Mouse (Mus musculus): ENCODE results near the gene Pik3c2b.

- TF ChIP-seq TAL1 (IDR thresholded peaks at IDR 0.05; ENCODE audit: low read length), result no peak
- TF ChIP-seq GATA1 (IDR thresholded peaks at IDR 0.05; ENCODE audit: low read length), result no peak
Measured at GRCm38 (mm10) chr1:133070157-133070556, 24.7 kb downstream of the Pik3c2b start.
